Mouse (Mus musculus): ENCODE data around the gene Pxk.

GRCm38 (mm10) chr14:8212996-8213395, 115.0 kb downstream of the Pxk start:
- no peak for TF ChIP-seq POLR2A (IDR thresholded peaks at IDR 0.05; ENCODE audit: insufficient read length, low read depth)
- TF ChIP-seq MYOG (IDR thresholded peaks at IDR 0.05; ENCODE audit: control insufficient read depth in 1 of 3, insufficient read depth in 1 of 3, insufficient read length in 2 of 3, low read depth in 2 of 3), result no peak
- TF ChIP-seq E2F4 (IDR thresholded peaks at IDR 0.05; ENCODE audit: insufficient read depth), result no peak
- no peak for TF ChIP-seq MAX (IDR thresholded peaks at IDR 0.05; ENCODE audit: low read depth)
- TF ChIP-seq POLR2AphosphoS2 (IDR thresholded peaks at IDR 0.05; ENCODE audit: insufficient read length, low read depth), result no peak
